Mouse (Mus musculus) hindbrain, embryonic 12.5 days (tissue): ENCODE data around the gene Piezo1. TPM values are rescaled to one million over a fixed set of nuclear protein-coding genes. Genes with fewer than 3 reads are reported as not detected.

Source experiments
- ATAC-seq: fragments of 200-750 bp; cut with Nextera tagmentation; 2 replicates; pipeline ENCODE4 v1.8.0; 2017; ENCODE audit warnings: moderate TSS enrichment; ENCODE audit not compliant: low FRiP score
- H3K27ac ChIP-seq: fragments of 300-500 bp; sonication (generic); 2 replicates; pipeline ENCODE4 v1.5.1; 2016; ENCODE audit warnings: mild to moderate bottlenecking
- H3K27me3 ChIP-seq: fragments of 300-500 bp; sonication (generic); 2 replicates; pipeline ENCODE4 v1.6.1; 2016; ENCODE audit warnings: mild to moderate bottlenecking
- H3K36me3 ChIP-seq: fragments of 300-500 bp; sonication (generic); 2 replicates; pipeline ENCODE4 v1.6.1; 2016; ENCODE audit warnings: mild to moderate bottlenecking
- H3K4me1 ChIP-seq: fragments of 300-500 bp; sonication (generic); 2 replicates; pipeline ENCODE4 v1.6.1; 2016
- H3K4me2 ChIP-seq: fragments of 300-500 bp; sonication (generic); replicated peaks from 2 replicates; pipeline ENCODE4 v1.6.1; 2016; ENCODE audit warnings: mild to moderate bottlenecking
- H3K4me3 ChIP-seq: fragments of 300-500 bp; sonication (generic); 2 replicates; pipeline ENCODE4 v1.5.1; 2016; ENCODE audit warnings: mild to moderate bottlenecking
- H3K9ac ChIP-seq: fragments of 300-500 bp; sonication (generic); 2 replicates; pipeline ENCODE4 v1.6.1; 2016; ENCODE audit warnings: mild to moderate bottlenecking, moderate library complexity
- H3K9me3 ChIP-seq: fragments of 300-500 bp; sonication (generic); replicated peaks from 2 replicates; pipeline ENCODE4 v1.6.1; 2016; ENCODE audit warnings: mild to moderate bottlenecking
- WGBS: fragments of 180-500 bp; shearing (Covaris S2); methylation state at CpG from one replicate; pipeline ENCODE4 v1.1.7; 2016; 5-methylcytosine and 5-hydroxymethylcytosine counted together
- polyA plus RNA-seq: library from polyadenylated mRNA; unstranded; fragments of >200 nt; fragmentation: Nextera tagmentation; extraction: Ambion mirVana; gene quantifications from 2 replicates; pipeline ENCODE4 v1.2.1, GENCODE M21; 2016

Gene Piezo1
- polyA plus RNA-seq, 1 experiment from 2014 or later, result 8.9 TPM

DNA sequence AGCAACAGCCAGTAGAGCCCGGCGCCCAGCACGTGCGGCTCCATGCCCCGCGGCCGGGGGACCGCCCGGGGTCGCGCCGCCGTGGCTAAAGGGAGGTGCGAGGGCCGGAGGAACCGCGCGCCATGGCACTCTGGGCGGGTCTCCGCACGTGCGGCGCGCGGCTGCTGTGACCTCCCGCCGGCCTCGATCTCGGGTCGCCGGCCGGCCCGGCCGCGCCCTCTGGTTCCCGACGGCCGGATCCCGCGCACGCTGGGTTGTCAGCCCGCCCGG is 199 bp downstream of the Piezo1 start:
- WGBS, result under 1% methylated on average over 43 of the region's 43 CpGs
- Histone ChIP-seq H3K36me3 (no peaks in the 10 kb centered on the region), H3K4me1 (peaks cover 27% of the 10 kb centered on the region), H3K9ac (peak overlapping the region; percentile 64), H3K27me3 (peaks cover 34% of the 10 kb centered on the region), H3K4me2 (peak overlapping the region; percentile 92), H3K9me3 (no peaks in the 10 kb centered on the region), H3K4me3 (peak overlapping the region; percentile 55), H3K27ac (peak overlapping the region; percentile 66; the same call in 1 of the 2 replicates)
- no peak for ATAC-seq

DNA sequence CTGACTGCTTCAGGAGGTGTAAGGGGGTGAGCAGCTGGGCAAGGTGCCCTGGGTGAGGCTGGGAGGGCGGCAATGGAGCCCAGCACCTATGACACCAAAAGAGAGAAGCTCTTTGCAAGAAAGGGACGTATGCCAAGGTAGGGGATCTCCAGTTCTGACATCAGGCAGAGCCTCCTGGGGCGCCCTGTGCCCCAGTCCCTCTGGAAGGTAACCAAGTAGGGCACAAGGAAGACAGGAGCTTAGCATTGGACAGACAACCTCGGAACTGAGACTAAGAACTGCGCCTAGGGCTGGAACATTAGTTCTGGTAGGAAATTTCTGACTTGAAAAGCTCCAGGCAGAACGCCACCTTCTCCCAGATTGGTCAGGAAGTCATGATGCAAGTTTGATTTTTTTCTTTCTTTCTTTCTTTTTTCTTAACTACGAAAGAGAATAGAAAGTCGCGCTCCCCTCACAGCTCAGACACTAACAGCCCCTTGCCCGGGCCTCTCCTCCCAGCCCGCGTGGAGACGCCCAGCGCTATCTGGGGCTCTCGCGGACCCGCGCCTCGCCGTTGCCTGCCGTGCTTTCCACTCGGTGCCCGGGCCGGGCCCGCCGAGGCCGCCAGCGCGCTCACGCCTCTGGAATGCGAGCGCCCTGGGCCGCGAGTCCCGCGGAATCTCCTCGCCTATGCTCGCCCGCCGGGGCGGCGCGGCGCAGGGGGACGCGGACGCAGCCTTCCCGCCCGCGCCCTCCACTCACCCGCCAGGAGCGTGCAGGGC is 715 bp downstream of the Piezo1 start:
- H3K27me3 ChIP-seq, result peaks cover 34% of the 10 kb centered on the region
- H3K27ac ChIP-seq, result peak overlapping the region; percentile 66; the same call in 1 of the 2 replicates
- H3K4me2 ChIP-seq, result peak overlapping the region; percentile 92
- no peaks in the 10 kb centered on the region for H3K36me3 ChIP-seq
- no peaks in the 10 kb centered on the region for H3K9me3 ChIP-seq
- peak overlapping the region; percentile 64 for H3K9ac ChIP-seq
- 4% methylated on average over 49 of the region's 52 CpGs for WGBS
- H3K4me1 ChIP-seq, result peaks cover 27% of the 10 kb centered on the region
- peak overlapping the region; percentile 55 for H3K4me3 ChIP-seq
- peak; percentile 62 for ATAC-seq

DNA sequence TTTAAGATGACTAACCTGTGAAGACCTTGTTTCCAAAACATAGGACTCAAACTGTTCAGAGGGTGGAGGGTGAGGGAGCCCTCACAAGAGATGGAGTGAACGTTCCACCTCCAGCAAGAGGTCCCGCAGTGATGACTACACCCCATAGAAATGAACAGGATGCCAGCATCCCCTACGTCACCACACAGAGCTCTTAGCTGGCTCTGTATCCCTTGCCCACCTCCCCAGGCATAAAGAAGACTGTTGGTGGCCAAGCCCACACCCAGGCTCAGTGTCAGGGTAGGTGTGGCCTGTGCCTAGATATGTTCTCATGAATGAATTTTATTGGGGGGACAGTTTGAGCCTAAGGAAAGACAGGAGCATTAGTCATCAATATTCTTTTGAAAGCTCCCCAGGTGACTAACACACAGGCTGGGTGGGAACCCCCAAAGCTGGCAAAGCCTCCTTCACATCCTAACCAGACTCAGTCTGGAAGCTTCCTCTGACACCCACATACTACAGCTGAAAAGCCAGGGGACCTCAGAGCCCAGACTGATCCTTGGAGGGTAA is 2.2 kb downstream of the Piezo1 start:
- 86% methylated on average over 3 of the region's 3 CpGs for WGBS
- no peak overlapping the region for H3K4me2 ChIP-seq

DNA sequence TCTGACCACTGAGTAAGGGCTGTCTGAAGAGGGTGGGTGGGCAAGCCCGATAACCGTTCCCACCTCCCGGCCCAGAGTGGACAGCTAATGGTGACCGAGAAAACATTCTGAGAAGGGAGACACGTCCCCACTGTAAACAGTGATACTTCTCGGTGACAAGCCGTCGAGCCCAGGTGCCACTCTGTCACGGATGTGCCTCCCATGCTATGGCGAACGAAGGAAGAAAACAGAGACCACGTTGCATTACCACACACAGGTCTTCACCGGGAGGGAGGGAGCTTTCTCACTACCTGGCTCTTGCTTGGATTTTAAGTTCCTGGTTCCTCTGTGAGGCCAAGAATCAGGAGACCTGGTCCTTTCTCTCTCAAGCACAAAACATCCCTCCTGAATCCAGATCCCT is 2.8 kb downstream of the Piezo1 start:
- Histone ChIP-seq H3K4me2 (peak overlapping the region; percentile 11; the same call in 1 of the 2 replicates), H3K4me3 (no peak overlapping the region), H3K36me3 (no peaks in the 10 kb centered on the region), H3K27ac (0 out of 2 replicates have a peak overlapping the region, but pooled peaks have one; percentile 8), H3K27me3 (peaks cover 34% of the 10 kb centered on the region), H3K9ac (no peak overlapping the region), H3K9me3 (no peaks in the 10 kb centered on the region), H3K4me1 (peaks cover 27% of the 10 kb centered on the region)
- 74% methylated on average over 13 of the region's 13 CpGs for WGBS
- no peak for ATAC-seq

More for the DNA sequence above, 2.2 kb downstream of the Piezo1 start:
- Histone ChIP-seq H3K27ac (no peak overlapping the region), H3K27me3 (peaks cover 34% of the 10 kb centered on the region), H3K9ac (no peak overlapping the region), H3K4me1 (peaks cover 27% of the 10 kb centered on the region), H3K36me3 (no peaks in the 10 kb centered on the region), H3K4me3 (no peak overlapping the region), H3K9me3 (no peaks in the 10 kb centered on the region)
- ATAC-seq, result no peak

DNA sequence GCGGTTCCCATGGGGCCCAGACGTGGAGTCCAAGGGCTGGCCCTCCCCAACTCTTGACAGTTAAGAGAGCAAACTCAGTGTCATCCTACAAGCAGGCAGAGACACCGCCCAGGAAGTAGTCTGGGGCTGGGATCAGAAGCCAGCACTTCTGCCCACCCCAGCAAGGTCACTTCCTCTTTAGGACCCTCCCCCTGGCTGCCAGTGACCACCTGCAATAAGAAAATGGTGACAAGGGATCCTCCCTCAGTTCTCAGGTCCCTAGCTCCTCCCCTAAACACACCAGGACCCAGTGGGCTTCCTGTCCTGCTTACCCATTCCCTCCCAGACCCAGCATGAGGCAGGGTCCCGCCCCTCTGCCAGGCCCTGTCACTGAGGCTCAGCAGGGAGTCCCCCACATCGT is 3.3 kb downstream of the Piezo1 start:
- H3K36me3 ChIP-seq, result no peaks in the 10 kb centered on the region
- peak overlapping the region; percentile 11; the same call in 1 of the 2 replicates for H3K4me2 ChIP-seq
- H3K4me1 ChIP-seq, result peaks cover 27% of the 10 kb centered on the region
- H3K9ac ChIP-seq, result no peak overlapping the region
- H3K27ac ChIP-seq, result 0 out of 2 replicates have a peak overlapping the region, but pooled peaks have one; percentile 8
- no peak overlapping the region for H3K4me3 ChIP-seq
- peaks cover 34% of the 10 kb centered on the region for H3K27me3 ChIP-seq
- H3K9me3 ChIP-seq, result no peaks in the 10 kb centered on the region
- no peak for ATAC-seq
- WGBS, result 29% methylated on average over 5 of the region's 5 CpGs

DNA sequence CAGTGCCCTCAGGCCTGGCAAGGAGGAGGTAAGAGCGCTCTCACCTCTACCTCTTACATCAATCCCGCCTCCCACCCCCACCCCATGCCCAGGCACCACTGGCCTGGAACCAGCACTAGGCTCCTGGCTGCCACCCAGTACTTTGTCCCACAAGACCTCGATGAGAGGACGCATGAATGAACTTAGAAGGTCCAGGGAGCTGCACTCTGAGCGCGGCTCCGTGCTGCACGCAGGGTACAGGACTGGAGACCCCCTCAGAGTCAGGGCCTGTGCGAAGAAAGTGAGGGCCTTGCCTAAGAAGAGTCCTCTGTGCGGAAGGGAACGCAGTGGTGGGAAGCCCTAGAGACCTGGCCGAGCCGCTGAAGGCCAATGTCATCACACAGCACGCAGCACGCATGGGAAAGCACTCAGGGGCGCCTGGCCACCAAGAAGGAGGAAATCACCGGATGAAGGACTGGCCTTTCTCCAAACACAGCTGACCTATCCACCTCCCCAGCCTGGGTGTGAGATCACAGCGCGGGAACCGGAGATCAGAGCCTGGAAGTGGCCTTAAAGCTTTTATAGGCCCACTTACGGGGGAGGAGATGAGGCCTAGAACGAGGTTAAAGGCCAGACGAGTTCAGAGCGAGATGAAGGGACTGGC is 4.2 kb downstream of the Piezo1 start:
- Histone ChIP-seq H3K4me3 (no peak overlapping the region), H3K4me1 (peaks cover 27% of the 10 kb centered on the region), H3K27ac (0 out of 2 replicates have a peak overlapping the region, but pooled peaks have one; percentile 24), H3K4me2 (peak overlapping the region; percentile 1; the same call in 1 of the 2 replicates), H3K9me3 (no peaks in the 10 kb centered on the region), H3K36me3 (no peaks in the 10 kb centered on the region), H3K9ac (no peak overlapping the region), H3K27me3 (peaks cover 31% of the 10 kb centered on the region)
- 68% methylated on average over 24 of the region's 24 CpGs for WGBS
- no peak for ATAC-seq

DNA sequence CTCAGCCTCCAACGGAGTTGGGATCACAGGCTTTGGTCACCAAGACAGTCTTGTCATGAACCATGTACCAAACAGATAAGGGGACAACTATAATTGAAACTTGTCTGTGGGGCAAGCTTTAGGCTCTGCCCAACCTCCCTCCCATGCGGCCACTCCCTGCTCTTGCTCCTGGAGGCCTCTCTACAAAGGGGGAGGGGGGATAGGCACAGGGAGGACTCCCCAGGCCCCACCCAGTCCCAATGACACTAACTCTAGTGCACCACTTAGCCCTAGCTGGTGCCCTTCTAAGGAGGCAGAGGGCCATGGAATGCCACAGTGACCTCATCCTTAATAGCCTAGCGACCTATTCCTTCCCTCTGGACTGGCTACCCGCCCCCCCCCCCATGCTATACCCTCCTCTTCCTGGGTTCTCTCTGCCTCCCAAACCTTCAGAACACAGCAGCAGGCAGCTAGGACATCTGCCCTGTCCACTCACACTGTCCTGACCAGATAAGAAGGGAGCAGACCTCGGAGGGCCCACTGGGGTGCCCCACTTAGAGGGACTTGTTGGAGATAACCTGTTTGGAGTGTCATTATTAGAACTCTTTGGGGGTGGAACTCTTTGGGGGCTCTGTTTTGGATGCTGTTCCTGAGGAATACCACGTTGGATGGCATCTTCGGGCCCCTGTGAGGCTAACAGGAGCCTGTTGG is 4.9 kb downstream of the Piezo1 start:
- no peaks in the 10 kb centered on the region for H3K9me3 ChIP-seq
- H3K27ac ChIP-seq, result 0 out of 2 replicates have a peak overlapping the region, but pooled peaks have one; percentile 24
- 89% methylated on average over 6 of the region's 7 CpGs for WGBS
- H3K4me3 ChIP-seq, result no peak overlapping the region
- H3K4me1 ChIP-seq, result peaks cover 24% of the 10 kb centered on the region
- H3K36me3 ChIP-seq, result no peaks in the 10 kb centered on the region
- no peak overlapping the region for H3K4me2 ChIP-seq
- ATAC-seq, result no peak
- peaks cover 24% of the 10 kb centered on the region for H3K27me3 ChIP-seq
- H3K9ac ChIP-seq, result no peak overlapping the region

DNA sequence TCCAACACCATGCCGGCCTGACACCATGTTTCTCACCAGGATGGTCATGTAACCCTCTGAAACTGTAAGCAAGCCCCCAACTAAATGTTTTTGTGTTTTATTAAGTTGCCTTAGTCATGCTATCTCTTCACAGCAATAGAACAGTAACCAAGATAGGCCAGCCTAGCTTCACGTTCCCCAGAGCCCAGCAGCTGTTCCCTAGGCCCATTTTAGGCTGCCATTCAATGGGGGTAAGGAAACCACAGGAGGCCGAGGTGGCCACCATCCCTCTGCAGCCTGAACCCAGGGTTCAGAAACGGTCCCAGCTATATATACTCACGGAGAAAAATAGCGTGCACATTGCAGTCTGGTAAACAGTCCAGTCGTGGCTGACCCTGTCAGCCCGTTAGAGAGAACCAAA is 7.0 kb downstream of the Piezo1 start:
- Histone ChIP-seq H3K36me3 (no peaks in the 10 kb centered on the region), H3K9ac (no peak overlapping the region), H3K4me1 (peaks cover 10% of the 10 kb centered on the region), H3K9me3 (no peaks in the 10 kb centered on the region), H3K4me2 (no peak overlapping the region), H3K27ac (no peak overlapping the region), H3K4me3 (no peak overlapping the region), H3K27me3 (0 out of 2 replicates have a peak, but pooled peaks cover 4% of the 10 kb centered on the region)
- no peak for ATAC-seq
- 93% methylated on average over 8 of the region's 8 CpGs for WGBS

DNA sequence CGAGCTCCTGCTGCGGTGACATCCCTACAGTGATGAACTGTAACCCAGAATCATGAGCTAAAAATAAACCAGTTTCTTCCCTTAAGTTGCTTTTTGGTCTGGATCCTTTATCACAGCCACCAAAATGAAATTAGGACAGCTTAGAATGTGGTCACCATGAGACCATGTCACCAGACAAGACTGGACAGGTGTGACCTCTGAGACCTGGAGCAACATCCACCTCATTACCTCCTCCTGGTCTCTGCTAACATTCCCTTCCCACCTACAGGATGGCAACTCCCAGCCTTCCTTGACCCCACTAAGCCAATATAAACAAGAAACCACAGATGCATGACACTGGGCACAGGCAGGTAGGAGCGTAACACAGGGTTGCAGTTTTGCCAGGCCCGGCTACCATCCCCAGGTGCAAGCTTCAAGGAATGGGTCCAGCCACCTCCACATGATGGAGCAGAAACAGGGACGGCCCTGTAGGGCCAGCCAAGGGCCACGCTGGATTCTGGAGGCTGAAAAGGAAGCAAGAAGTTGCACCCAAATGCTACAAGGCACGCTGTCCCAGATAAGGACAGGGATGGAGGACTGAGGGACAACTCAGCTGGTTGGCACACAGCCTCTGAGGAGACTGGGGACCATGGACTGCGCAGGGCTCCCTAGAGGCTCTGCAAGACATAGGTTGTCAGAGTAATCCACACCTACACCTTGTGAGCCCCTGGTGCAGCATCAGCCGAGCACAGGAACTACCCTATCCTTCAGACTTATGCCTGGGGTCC is 12.6 kb downstream of the Piezo1 start:
- no peak overlapping the region for H3K4me2 ChIP-seq
- WGBS, result 92% methylated on average over 9 of the region's 9 CpGs
- H3K4me3 ChIP-seq, result no peak overlapping the region
- H3K4me1 ChIP-seq, result no peaks in the 10 kb centered on the region
- H3K9ac ChIP-seq, result no peak overlapping the region
- H3K27me3 ChIP-seq, result no peaks in the 10 kb centered on the region
- ATAC-seq, result no peak
- no peaks in the 10 kb centered on the region for H3K9me3 ChIP-seq
- no peaks in the 10 kb centered on the region for H3K36me3 ChIP-seq
- no peak overlapping the region for H3K27ac ChIP-seq

DNA sequence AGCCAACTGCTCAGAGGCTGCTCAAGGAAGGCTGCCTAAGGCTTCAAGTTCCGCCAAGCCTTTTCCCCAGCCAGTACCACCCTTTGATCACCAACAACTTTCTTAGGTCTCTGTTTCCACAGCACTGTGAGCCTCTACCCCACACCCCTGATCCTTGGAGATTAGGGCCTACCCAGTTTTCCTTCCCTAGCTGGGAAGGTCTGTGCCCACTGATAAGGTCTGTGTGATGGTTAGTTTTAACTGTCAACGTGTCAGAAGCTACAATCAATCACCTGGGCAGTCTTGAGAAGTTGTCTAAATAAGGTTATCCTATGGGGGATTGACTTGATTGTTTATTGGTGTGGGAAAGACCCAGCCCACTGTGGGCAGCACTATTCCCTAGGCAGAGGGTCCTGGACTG is 13.3 kb downstream of the Piezo1 start:
- 89% methylated on average over 2 of the region's 2 CpGs for WGBS
- Histone ChIP-seq H3K4me3 (no peak overlapping the region), H3K9ac (no peak overlapping the region), H3K4me2 (no peak overlapping the region), H3K4me1 (no peaks in the 10 kb centered on the region), H3K27ac (no peak overlapping the region), H3K9me3 (no peaks in the 10 kb centered on the region), H3K27me3 (no peaks in the 10 kb centered on the region), H3K36me3 (no peaks in the 10 kb centered on the region)
- no peak for ATAC-seq

DNA sequence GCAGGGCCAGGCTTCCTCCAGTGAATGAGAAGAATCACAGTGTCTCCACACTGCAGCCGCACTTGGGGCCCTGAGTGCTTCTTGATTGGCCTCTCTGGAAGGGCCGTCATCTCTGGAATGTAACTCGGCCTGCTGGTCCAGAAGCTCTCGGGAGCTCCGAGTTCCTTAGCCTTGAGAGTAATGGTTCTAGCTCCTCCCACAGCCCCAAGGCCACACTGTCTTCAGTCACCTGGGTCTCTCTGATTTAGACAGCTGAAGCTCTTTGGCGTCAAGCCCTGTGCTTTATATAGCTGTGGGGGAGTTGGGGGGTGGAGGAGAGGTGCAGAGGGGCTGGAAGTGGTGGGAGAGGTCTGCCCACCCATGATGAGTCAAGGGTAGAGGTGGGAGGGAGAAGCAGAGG is 14.1 kb downstream of the Piezo1 start:
- H3K27ac ChIP-seq, result no peak overlapping the region
- no peak overlapping the region for H3K4me2 ChIP-seq
- H3K9ac ChIP-seq, result no peak overlapping the region
- no peaks in the 10 kb centered on the region for H3K27me3 ChIP-seq
- H3K4me1 ChIP-seq, result no peaks in the 10 kb centered on the region
- no peaks in the 10 kb centered on the region for H3K36me3 ChIP-seq
- no peaks in the 10 kb centered on the region for H3K9me3 ChIP-seq
- ATAC-seq, result no peak
- H3K4me3 ChIP-seq, result no peak overlapping the region
- WGBS, result 64% methylated on average over 6 of the region's 6 CpGs
